Mouse (Mus musculus) liver, adult 2 months (tissue): ENCODE data around the gene Zfp467.

Source experiments
- CTCF ChIP-seq: fragments of 200-500 bp; IDR thresholded peaks from 2 replicates; pipeline ENCODE4 v1.5.1; 2011; ENCODE audit warnings: low read depth, low read length, control low read depth
- POLR2A ChIP-seq: fragments of 200-500 bp; IDR thresholded peaks from 2 replicates; pipeline ENCODE4 v1.6.1; 2011; ENCODE audit warnings: low read length, control low read depth; ENCODE audit not compliant: insufficient read depth; ENCODE audit errors: extremely low read depth

DNA sequence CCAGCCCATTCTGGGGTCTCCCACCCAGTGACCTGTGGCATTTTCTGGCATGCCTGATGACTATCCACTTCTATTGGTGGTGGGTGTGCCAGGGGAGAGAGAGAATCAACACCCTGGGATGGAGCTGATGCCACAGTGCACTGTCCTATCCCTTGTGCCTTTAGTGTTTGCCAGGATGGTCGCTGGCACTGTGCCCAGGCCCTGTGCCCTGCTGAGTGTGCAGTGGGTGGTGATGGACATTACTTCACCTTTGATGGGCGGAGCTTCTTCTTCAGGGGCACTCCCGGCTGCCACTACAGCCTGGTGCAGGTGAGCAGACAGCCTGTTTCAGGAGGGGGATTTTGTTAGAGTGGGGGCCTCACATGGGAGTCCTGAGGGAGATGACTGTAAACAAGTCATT, 7.1 kb upstream of the Zfp467 start:
- TF ChIP-seq POLR2A (no peak), CTCF (no peak)
